Mouse (Mus musculus) forebrain, embryonic 14.5 days (tissue): ENCODE measurements around the gene Golga5. TPM values are rescaled to one million over a fixed set of nuclear protein-coding genes. Genes with fewer than 3 reads are reported as not detected.

Experiments
- ATAC-seq: fragments of 200-750 bp; cut with Nextera tagmentation; 2 replicates; pipeline ENCODE4 v1.8.0; 2017; ENCODE audit warnings: mild to moderate bottlenecking, moderate library complexity
- DNase-seq: peaks from one replicate; pipeline ENCODE4 v3.0.0-alpha.2; 2015; ENCODE audit warnings: low spot score
- H3K27ac ChIP-seq: fragments of 300-500 bp; sonication (generic); 2 replicates; pipeline ENCODE4 v1.5.1; 2014; ENCODE audit warnings: low read depth, mild to moderate bottlenecking, control low read depth, low read length, moderate library complexity
- H3K27me3 ChIP-seq: fragments of 300-500 bp; sonication (generic); replicated peaks from 2 replicates; pipeline ENCODE4 v1.6.1; 2014; ENCODE audit warnings: low read length, control low read depth, mixed read lengths; ENCODE audit not compliant: control insufficient read depth, insufficient read depth
- H3K36me3 ChIP-seq: fragments of 300-500 bp; sonication (generic); 2 replicates; pipeline ENCODE4 v1.6.1; 2014; ENCODE audit warnings: low read length, control low read depth; ENCODE audit not compliant: control insufficient read depth, insufficient read depth
- H3K4me1 ChIP-seq: fragments of 300-500 bp; sonication (generic); 2 replicates; pipeline ENCODE4 v1.6.1; 2014; ENCODE audit warnings: antibody characterized with exemption, low read length, control low read depth; ENCODE audit not compliant: control insufficient read depth, insufficient read depth
- H3K4me2 ChIP-seq: fragments of 300-500 bp; sonication (generic); 2 replicates; pipeline ENCODE4 v1.6.1; 2014; ENCODE audit warnings: mild to moderate bottlenecking, control low read depth, low read length
- H3K4me3 ChIP-seq: fragments of 300-500 bp; sonication (generic); 2 replicates; pipeline ENCODE4 v1.5.1; 2014; ENCODE audit warnings: low read depth, low read length, control low read depth
- H3K9ac ChIP-seq: fragments of 300-500 bp; sonication (generic); 2 replicates; pipeline ENCODE4 v1.6.1; 2014; ENCODE audit warnings: mild to moderate bottlenecking, low read length, control low read depth, moderate library complexity
- H3K9me3 ChIP-seq: fragments of 300-500 bp; sonication (generic); replicated peaks from 2 replicates; pipeline ENCODE4 v1.6.1; 2016; ENCODE audit warnings: low read length, control low read depth, mixed read lengths; ENCODE audit not compliant: control insufficient read depth
- WGBS: fragments of 180-500 bp; shearing (Covaris S2); extraction: QIAGEN DNeasy Blood & Tissue Kit; methylation state at CpG from one replicate; pipeline ENCODE4 v1.1.7; 2014; 5-methylcytosine and 5-hydroxymethylcytosine counted together
- polyA plus RNA-seq: library from polyadenylated mRNA; unstranded; fragments of >200 nt; fragmentation: Nextera tagmentation; extraction: Ambion mirVana; gene quantifications from 2 replicates; pipeline ENCODE4 v1.2.1, GENCODE M21; 2014

Gene Golga5
- polyA plus RNA-seq, 1 experiment from 2014 or later = 34.2 TPM

GRCm38 (mm10) chr12:102497905-102498304, 29.0 kb downstream of the Golga5 start:
- Histone ChIP-seq H3K27ac (no peak overlapping the region), H3K4me3 (no peak overlapping the region), H3K27me3 (no peaks in the 10 kb centered on the region), H3K9ac (no peak overlapping the region), H3K4me1 (no peaks in the 10 kb centered on the region), H3K36me3 (peaks cover 56% of the 10 kb centered on the region), H3K4me2 (no peak overlapping the region), H3K9me3 (no peaks in the 10 kb centered on the region)
- DNase-seq (no peak), ATAC-seq (no peak)
- WGBS = 91% methylated on average over 2 of the region's 2 CpGs

- Histone ChIP-seq H3K36me3 (peaks cover 49% of the 10 kb centered on the region), H3K9me3 (no peaks in the 10 kb centered on the region), H3K4me1 (no peaks in the 10 kb centered on the region), H3K27me3 (no peaks in the 10 kb centered on the region), H3K9ac (no peak overlapping the region), H3K4me2 (no peak overlapping the region), H3K4me3 (no peak overlapping the region), H3K27ac (no peak overlapping the region)
- DNase-seq (peak; percentile 43), ATAC-seq (no peak)
- WGBS = 60% methylated on average over 8 of the region's 8 CpGs
Observed at GRCm38 (mm10) chr12:102498726-102499125, 29.8 kb downstream of the Golga5 start.

- 94% methylated on average over 5 of the region's 5 CpGs for WGBS
- no peaks in the 10 kb centered on the region for H3K4me1 ChIP-seq
- H3K27ac ChIP-seq = no peak overlapping the region
- no peak overlapping the region for H3K4me2 ChIP-seq
- peaks cover 44% of the 10 kb centered on the region for H3K36me3 ChIP-seq
- H3K27me3 ChIP-seq = no peaks in the 10 kb centered on the region
- ATAC-seq = no peak
- no peak overlapping the region for H3K4me3 ChIP-seq
- no peaks in the 10 kb centered on the region for H3K9me3 ChIP-seq
- no peak for DNase-seq
- H3K9ac ChIP-seq = no peak overlapping the region
Observed at GRCm38 (mm10) chr12:102499210-102499609, 30.3 kb downstream of the Golga5 start.

GRCm38 (mm10) chr12:102499723-102500122, 30.8 kb downstream of the Golga5 start:
- no peak for ATAC-seq
- Histone ChIP-seq H3K36me3 (peaks cover 40% of the 10 kb centered on the region), H3K4me2 (no peak overlapping the region), H3K4me3 (no peak overlapping the region), H3K27me3 (no peaks in the 10 kb centered on the region), H3K9me3 (no peaks in the 10 kb centered on the region), H3K27ac (no peak overlapping the region), H3K4me1 (no peaks in the 10 kb centered on the region), H3K9ac (no peak overlapping the region)
- DNase-seq = no peak
- WGBS = 76% methylated on average over 4 of the region's 4 CpGs

- Histone ChIP-seq H3K36me3 (peaks cover 30% of the 10 kb centered on the region), H3K4me2 (no peak overlapping the region), H3K4me1 (no peaks in the 10 kb centered on the region), H3K9me3 (no peaks in the 10 kb centered on the region), H3K27ac (no peak overlapping the region), H3K9ac (no peak overlapping the region), H3K4me3 (no peak overlapping the region), H3K27me3 (no peaks in the 10 kb centered on the region)
- ATAC-seq (no peak), DNase-seq (no peak)
- 87% methylated on average over 2 of the region's 2 CpGs for WGBS
Observed at GRCm38 (mm10) chr12:102501038-102501437, 32.1 kb downstream of the Golga5 start.

- 86% methylated on average over 8 of the region's 8 CpGs for WGBS
- ATAC-seq = no peak
- peaks cover 21% of the 10 kb centered on the region for H3K36me3 ChIP-seq
- H3K4me2 ChIP-seq = no peak overlapping the region
- H3K27me3 ChIP-seq = no peaks in the 10 kb centered on the region
- H3K4me3 ChIP-seq = no peak overlapping the region
- no peaks in the 10 kb centered on the region for H3K4me1 ChIP-seq
- H3K9ac ChIP-seq = no peak overlapping the region
- H3K27ac ChIP-seq = no peak overlapping the region
- no peak for DNase-seq
- no peaks in the 10 kb centered on the region for H3K9me3 ChIP-seq
Observed at GRCm38 (mm10) chr12:102501848-102502595, 33.1 kb downstream of the Golga5 start.

GRCm38 (mm10) chr12:102505131-102505713, 36.3 kb downstream of the Golga5 start:
- Histone ChIP-seq H3K36me3 (no peaks in the 10 kb centered on the region), H3K9ac (no peak overlapping the region), H3K9me3 (no peaks in the 10 kb centered on the region), H3K4me1 (peaks cover 4% of the 10 kb centered on the region; the same call in 1 of the 2 replicates), H3K27ac (no peak overlapping the region), H3K27me3 (no peaks in the 10 kb centered on the region), H3K4me3 (no peak overlapping the region), H3K4me2 (no peak overlapping the region)
- ATAC-seq (no peak), DNase-seq (no peak)
- 73% methylated on average over 9 of the region's 9 CpGs for WGBS

GRCm38 (mm10) chr12:102505949-102506348, 37.0 kb downstream of the Golga5 start:
- WGBS = 89% methylated on average over 7 of the region's 7 CpGs
- H3K4me1 ChIP-seq = peaks cover 11% of the 10 kb centered on the region; the same call in 1 of the 2 replicates
- H3K27ac ChIP-seq = no peak overlapping the region
- H3K27me3 ChIP-seq = no peaks in the 10 kb centered on the region
- no peaks in the 10 kb centered on the region for H3K9me3 ChIP-seq
- no peak for DNase-seq
- no peaks in the 10 kb centered on the region for H3K36me3 ChIP-seq
- ATAC-seq = no peak
- no peak overlapping the region for H3K4me2 ChIP-seq
- no peak overlapping the region for H3K9ac ChIP-seq
- no peak overlapping the region for H3K4me3 ChIP-seq

GRCm38 (mm10) chr12:102511363-102511762, 42.4 kb downstream of the Golga5 start:
- ATAC-seq (peak; percentile 95), DNase-seq (peak; percentile 92)
- Histone ChIP-seq H3K4me3 (no peak overlapping the region), H3K4me2 (no peak overlapping the region), H3K36me3 (no peaks in the 10 kb centered on the region), H3K27me3 (no peaks in the 10 kb centered on the region), H3K9me3 (no peaks in the 10 kb centered on the region), H3K9ac (no peak overlapping the region), H3K4me1 (peaks cover 22% of the 10 kb centered on the region), H3K27ac (peak overlapping the region; percentile 85)
- 0% methylated on average over 3 of the region's 3 CpGs for WGBS
